Mouse (Mus musculus) hindbrain, embryonic 13.5 days (tissue): ENCODE measurements around the gene Vat1. TPM values are rescaled to one million over a fixed set of nuclear protein-coding genes. Genes with fewer than 3 reads are reported as not detected.
"Not testable (repeated sequence)": the region's sequence is repeated elsewhere in the genome, so short reads cannot be mapped to it uniquely, and the experiment has no call there.

Experiments
- ATAC-seq: fragments of 200-750 bp; cut with Nextera tagmentation; 2 replicates; pipeline ENCODE4 v1.8.0; 2017; ENCODE audit warnings: moderate TSS enrichment; ENCODE audit not compliant: low FRiP score
- H3K27ac ChIP-seq: fragments of 300-500 bp; sonication (generic); 2 replicates; pipeline ENCODE4 v1.5.1; 2015; ENCODE audit warnings: inconsistent platforms, mild to moderate bottlenecking, moderate library complexity
- H3K27me3 ChIP-seq: fragments of 300-500 bp; sonication (generic); 2 replicates; pipeline ENCODE4 v1.6.1; 2015; ENCODE audit warnings: mild to moderate bottlenecking, inconsistent platforms
- H3K36me3 ChIP-seq: fragments of 300-500 bp; sonication (generic); 2 replicates; pipeline ENCODE4 v1.6.1; 2015; ENCODE audit warnings: mild to moderate bottlenecking, inconsistent platforms
- H3K4me1 ChIP-seq: fragments of 300-500 bp; sonication (generic); replicated peaks from 2 replicates; pipeline ENCODE4 v1.6.1; 2015; ENCODE audit warnings: inconsistent platforms
- H3K4me2 ChIP-seq: fragments of 300-500 bp; sonication (generic); 2 replicates; pipeline ENCODE4 v1.6.1; 2015; ENCODE audit warnings: inconsistent platforms, mild to moderate bottlenecking, moderate library complexity
- H3K4me3 ChIP-seq: fragments of 300-500 bp; sonication (generic); 2 replicates; pipeline ENCODE4 v1.5.1; 2015; ENCODE audit warnings: mild to moderate bottlenecking, inconsistent platforms
- H3K9ac ChIP-seq: fragments of 300-500 bp; sonication (generic); 2 replicates; pipeline ENCODE4 v1.6.1; 2015; ENCODE audit warnings: mild to moderate bottlenecking, inconsistent platforms
- H3K9me3 ChIP-seq: fragments of 300-500 bp; sonication (generic); 2 replicates; pipeline ENCODE4 v1.6.1; 2016; ENCODE audit warnings: inconsistent platforms
- WGBS: fragments of 180-500 bp; shearing (Covaris S2); methylation state at CpG from one replicate; pipeline ENCODE4 v1.1.7; 2015; 5-methylcytosine and 5-hydroxymethylcytosine counted together
- polyA plus RNA-seq: library from polyadenylated mRNA; unstranded; fragments of >200 nt; fragmentation: Nextera tagmentation; extraction: Ambion mirVana; gene quantifications from 2 replicates; pipeline ENCODE4 v1.2.1, GENCODE M21; 2015

The Vat1 gene
- polyA plus RNA-seq, 1 experiment from 2014 or later: 92.1 TPM

- not testable (repeated sequence) for H3K27ac ChIP-seq, H3K9ac ChIP-seq, H3K27me3 ChIP-seq, H3K9me3 ChIP-seq, H3K4me3 ChIP-seq, H3K36me3 ChIP-seq, H3K4me2 ChIP-seq, ATAC-seq
- WGBS: 88% methylated on average over 4 of the region's 4 CpGs
- peaks cover 46% of the 10 kb centered on the region for H3K4me1 ChIP-seq
These were observed 10.3 kb upstream of the Vat1 start for GRCm38 (mm10) chr11:101476361-101476760.

- H3K4me3 ChIP-seq: no peak overlapping the region
- WGBS: 55% methylated on average over 5 of the region's 5 CpGs
- no peak overlapping the region for H3K4me2 ChIP-seq
- no peaks in the 10 kb centered on the region for H3K9me3 ChIP-seq
- no peak overlapping the region for H3K27ac ChIP-seq
- no peaks in the 10 kb centered on the region for H3K27me3 ChIP-seq
- H3K36me3 ChIP-seq: peaks cover 15% of the 10 kb centered on the region
- H3K9ac ChIP-seq: no peak overlapping the region
- peaks cover 52% of the 10 kb centered on the region for H3K4me1 ChIP-seq
- no peak for ATAC-seq
These were observed 8.3 kb upstream of the Vat1 start for GRCm38 (mm10) chr11:101474298-101474697.

- H3K27me3 ChIP-seq, H3K4me2 ChIP-seq, ATAC-seq, H3K4me3 ChIP-seq, H3K9me3 ChIP-seq, H3K9ac ChIP-seq, H3K27ac ChIP-seq: not testable (repeated sequence)
- WGBS: 91% methylated on average over 1 of the region's 1 CpGs
- H3K4me1 ChIP-seq: peaks cover 52% of the 10 kb centered on the region
- H3K36me3 ChIP-seq: peaks cover 15% of the 10 kb centered on the region
These were observed 7.7 kb upstream of the Vat1 start for GRCm38 (mm10) chr11:101473686-101474085.

- no peaks in the 10 kb centered on the region for H3K9me3 ChIP-seq
- peak overlapping the region; percentile 72 for H3K27ac ChIP-seq
- H3K4me1 ChIP-seq: peaks cover 51% of the 10 kb centered on the region
- H3K4me3 ChIP-seq: no peak overlapping the region
- no peak overlapping the region; the same call in 1 of the 2 replicates for H3K9ac ChIP-seq
- no peak for ATAC-seq
- no peak overlapping the region for H3K4me2 ChIP-seq
- 49% methylated on average over 7 of the region's 7 CpGs for WGBS
- H3K36me3 ChIP-seq: peaks cover 15% of the 10 kb centered on the region
- no peaks in the 10 kb centered on the region for H3K27me3 ChIP-seq
These were observed 6.3 kb upstream of the Vat1 start for GRCm38 (mm10) chr11:101472336-101472735.

- peaks cover 15% of the 10 kb centered on the region for H3K36me3 ChIP-seq
- peaks cover 51% of the 10 kb centered on the region for H3K4me1 ChIP-seq
- no peak for ATAC-seq
- no peak overlapping the region; the same call in 1 of the 2 replicates for H3K9ac ChIP-seq
- no peaks in the 10 kb centered on the region for H3K27me3 ChIP-seq
- H3K4me2 ChIP-seq: no peak overlapping the region
- no peaks in the 10 kb centered on the region for H3K9me3 ChIP-seq
- H3K4me3 ChIP-seq: no peak overlapping the region
- 62% methylated on average over 3 of the region's 3 CpGs for WGBS
- H3K27ac ChIP-seq: peak overlapping the region; percentile 72
These were observed 5.9 kb upstream of the Vat1 start for GRCm38 (mm10) chr11:101471926-101472325.

GRCm38 (mm10) chr11:101470206-101470605 is 4.2 kb upstream of the Vat1 start:
- peak overlapping the region; percentile 3; the same call in 1 of the 2 replicates for H3K27ac ChIP-seq
- H3K9ac ChIP-seq: peak overlapping the region; percentile 46

GRCm38 (mm10) chr11:101469155-101469554 is 3.1 kb upstream of the Vat1 start:
- H3K27me3 ChIP-seq: no peaks in the 10 kb centered on the region
- no peak for ATAC-seq
- H3K9ac ChIP-seq: peak overlapping the region; percentile 90
- peak overlapping the region; percentile 81 for H3K4me3 ChIP-seq
- 58% methylated on average over 4 of the region's 4 CpGs for WGBS
- H3K4me1 ChIP-seq: peaks cover 66% of the 10 kb centered on the region
- peaks cover 15% of the 10 kb centered on the region for H3K36me3 ChIP-seq
- no peak overlapping the region for H3K27ac ChIP-seq
- H3K4me2 ChIP-seq: peak overlapping the region; percentile 92
- no peaks in the 10 kb centered on the region for H3K9me3 ChIP-seq

More at GRCm38 (mm10) chr11:101470206-101470605, 4.2 kb upstream of the Vat1 start:
- WGBS: 20% methylated on average over 7 of the region's 7 CpGs
- Histone ChIP-seq H3K27me3 (no peaks in the 10 kb centered on the region), H3K36me3 (peaks cover 15% of the 10 kb centered on the region), H3K4me1 (peaks cover 59% of the 10 kb centered on the region), H3K9me3 (no peaks in the 10 kb centered on the region), H3K4me2 (peak overlapping the region; percentile 32), H3K4me3 (peak overlapping the region; percentile 19)
- ATAC-seq: no peak

GRCm38 (mm10) chr11:101468731-101469130 is 2.7 kb upstream of the Vat1 start:
- 0 out of 2 replicates have a peak, but pooled peaks have one; percentile 1 for ATAC-seq
- H3K36me3 ChIP-seq: peaks cover 15% of the 10 kb centered on the region
- peak overlapping the region; percentile 81 for H3K4me3 ChIP-seq
- no peaks in the 10 kb centered on the region for H3K27me3 ChIP-seq
- no peaks in the 10 kb centered on the region for H3K9me3 ChIP-seq
- H3K9ac ChIP-seq: peak overlapping the region; percentile 90
- H3K4me1 ChIP-seq: peaks cover 70% of the 10 kb centered on the region
- WGBS: 3% methylated on average over 13 of the region's 13 CpGs
- peak overlapping the region; percentile 91 for H3K27ac ChIP-seq
- H3K4me2 ChIP-seq: peak overlapping the region; percentile 92

- H3K4me2 ChIP-seq: peak overlapping the region; percentile 92
- peak overlapping the region; percentile 81 for H3K4me3 ChIP-seq
- under 1% methylated on average over 25 of the region's 31 CpGs for WGBS
- peak; percentile 42 for ATAC-seq
- peak overlapping the region; percentile 91 for H3K27ac ChIP-seq
- H3K27me3 ChIP-seq: no peaks in the 10 kb centered on the region
- peaks cover 15% of the 10 kb centered on the region for H3K36me3 ChIP-seq
- peaks cover 75% of the 10 kb centered on the region for H3K4me1 ChIP-seq
- no peaks in the 10 kb centered on the region for H3K9me3 ChIP-seq
- H3K9ac ChIP-seq: peak overlapping the region; percentile 90
These were observed 2.2 kb upstream of the Vat1 start for GRCm38 (mm10) chr11:101468263-101468688.

- peaks cover 16% of the 10 kb centered on the region for H3K36me3 ChIP-seq
- ATAC-seq: peak; percentile 47
- peak overlapping the region; percentile 90 for H3K9ac ChIP-seq
- peak overlapping the region; percentile 81 for H3K4me3 ChIP-seq
- H3K4me2 ChIP-seq: peak overlapping the region; percentile 92
- no peaks in the 10 kb centered on the region for H3K9me3 ChIP-seq
- no peaks in the 10 kb centered on the region for H3K27me3 ChIP-seq
- WGBS: 1% methylated on average over 52 of the region's 54 CpGs
- H3K4me1 ChIP-seq: peaks cover 76% of the 10 kb centered on the region
- H3K27ac ChIP-seq: peak overlapping the region; percentile 91
These were observed 1.6 kb upstream of the Vat1 start for GRCm38 (mm10) chr11:101467477-101468262.

- not testable (repeated sequence) for H3K27me3 ChIP-seq, H3K9me3 ChIP-seq, ATAC-seq, H3K27ac ChIP-seq
- WGBS: 65% methylated on average over 5 of the region's 5 CpGs
- peaks cover 21% of the 10 kb centered on the region for H3K36me3 ChIP-seq
- H3K4me1 ChIP-seq: peaks cover 71% of the 10 kb centered on the region
- peak overlapping the region; percentile 92 for H3K4me2 ChIP-seq
- H3K9ac ChIP-seq: peak overlapping the region; percentile 98; the same call in 1 of the 2 replicates
- H3K4me3 ChIP-seq: peak overlapping the region; percentile 94
These were observed 521 bp upstream of the Vat1 start for GRCm38 (mm10) chr11:101466552-101466950.

- 2% methylated on average over 51 of the region's 51 CpGs for WGBS
- H3K4me1 ChIP-seq: peaks cover 61% of the 10 kb centered on the region
These were observed 745 bp downstream of the Vat1 start for GRCm38 (mm10) chr11:101465101-101465868.

More at GRCm38 (mm10) chr11:101465101-101465868, 745 bp downstream of the Vat1 start:
- Histone ChIP-seq H3K27ac (peak overlapping the region; percentile 97), H3K4me3 (peak overlapping the region; percentile 94), H3K27me3 (no peaks in the 10 kb centered on the region), H3K9me3 (no peaks in the 10 kb centered on the region), H3K36me3 (peaks cover 24% of the 10 kb centered on the region), H3K4me2 (peak overlapping the region; percentile 92), H3K9ac (peak overlapping the region; percentile 98)
- peak; percentile 44 for ATAC-seq
